Mouse (Mus musculus) frontal cortex, postnatal 14 days (tissue): ENCODE data around the gene Ptges2.

Source experiments
- DNase-seq, 2 experiments: peaks; one replicate each; pipeline ENCODE4 v3.0.0; 2022; ENCODE audit warnings: low spot score in 2 of 2

The Ptges2 gene

DNA sequence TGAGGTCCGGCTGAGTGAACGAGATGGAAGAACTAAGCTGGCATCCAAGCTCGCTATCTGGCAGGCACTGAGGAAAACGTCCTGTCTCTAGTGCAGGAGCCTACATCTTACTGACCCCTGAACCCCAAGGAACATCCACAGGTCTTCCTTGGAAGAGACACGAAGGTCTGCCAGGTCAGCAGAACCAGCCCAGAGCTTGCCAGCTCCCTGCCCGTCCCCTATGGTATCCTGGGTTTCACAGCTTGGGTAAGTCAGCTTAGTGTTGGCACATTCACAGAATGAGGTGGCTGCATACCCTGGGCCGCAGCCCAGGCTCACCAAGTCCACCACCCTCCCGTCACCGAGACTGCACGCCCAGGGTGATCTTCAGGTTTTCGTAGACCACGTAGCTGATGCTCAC is 20.1 kb downstream of the Ptges2 start:
- DNase-seq, result no peak

DNA sequence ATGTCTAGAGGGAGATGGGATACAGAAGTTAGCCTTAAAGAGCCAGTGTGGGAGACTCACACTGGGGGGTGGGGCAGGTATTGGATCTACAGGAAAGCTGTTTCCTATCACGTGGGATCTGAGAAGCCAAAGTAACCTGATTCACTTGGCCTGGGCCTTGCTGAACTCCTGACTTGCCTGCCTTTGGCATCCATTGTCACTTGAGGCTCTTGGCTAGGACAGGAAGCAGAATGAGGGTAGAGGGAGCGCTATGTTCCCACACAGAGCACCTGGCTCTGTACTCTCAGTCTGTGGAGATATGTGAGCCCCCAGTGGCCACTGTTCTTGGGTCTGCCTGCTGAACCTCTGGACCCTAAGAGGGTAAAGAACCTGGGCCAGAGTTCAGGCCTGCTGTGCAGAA is 20.9 kb downstream of the Ptges2 start:
- no peak for DNase-seq

DNA sequence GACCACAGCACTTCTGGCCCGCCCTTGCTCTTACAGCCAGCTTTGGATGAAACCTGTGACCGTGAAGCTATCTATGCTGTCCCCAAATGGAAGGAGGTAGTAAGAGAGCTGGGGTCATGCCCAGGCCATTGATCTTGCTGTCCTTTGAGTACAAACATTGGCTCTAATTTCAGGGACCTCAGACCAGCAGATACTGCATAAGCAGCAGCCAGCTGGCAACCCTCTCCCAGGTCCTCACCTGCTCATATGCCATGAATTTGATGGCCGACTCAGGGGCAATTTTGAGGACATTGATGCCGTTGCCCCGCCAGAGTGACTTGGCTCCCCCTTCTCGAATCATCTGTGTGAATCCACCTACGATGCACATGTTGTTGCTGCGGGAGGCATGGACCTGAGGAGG is 21.8 kb downstream of the Ptges2 start:
- DNase-seq, result no peak

DNA sequence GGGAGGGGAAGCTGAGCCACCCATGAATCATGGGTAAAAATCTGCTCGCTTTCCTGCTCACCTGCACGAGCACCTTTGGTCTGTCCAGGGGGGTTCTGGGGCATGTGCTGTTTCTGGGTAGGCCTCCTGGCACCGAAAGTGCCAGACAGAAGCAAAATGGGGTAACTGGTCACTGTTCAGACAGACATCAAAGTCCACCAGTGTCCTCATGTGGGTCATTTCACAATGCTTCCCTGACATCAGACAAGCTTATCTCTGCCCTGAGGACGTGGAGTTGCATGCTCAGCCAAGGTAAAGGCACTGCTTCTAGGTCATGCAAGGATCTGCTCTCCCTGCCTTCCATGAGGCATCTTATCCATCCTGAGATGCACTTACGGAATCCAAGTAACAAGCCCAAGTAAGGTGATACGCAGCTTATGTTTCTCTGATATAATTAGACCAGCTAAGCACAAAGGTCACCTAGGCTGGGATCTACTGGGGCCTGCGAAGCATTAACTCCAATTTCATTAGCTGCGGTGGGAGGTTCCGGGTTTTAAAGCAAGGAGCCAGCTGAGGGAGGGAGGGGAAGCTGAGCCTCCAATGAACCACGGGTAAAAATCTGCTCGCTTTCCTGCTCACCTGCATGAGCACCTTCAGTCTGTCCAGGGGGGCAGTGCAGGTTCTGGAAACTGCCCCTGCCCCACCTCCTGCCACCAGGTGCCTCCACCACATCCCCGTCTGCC is 22.9 kb downstream of the Ptges2 start:
- DNase-seq, result no peak

DNA sequence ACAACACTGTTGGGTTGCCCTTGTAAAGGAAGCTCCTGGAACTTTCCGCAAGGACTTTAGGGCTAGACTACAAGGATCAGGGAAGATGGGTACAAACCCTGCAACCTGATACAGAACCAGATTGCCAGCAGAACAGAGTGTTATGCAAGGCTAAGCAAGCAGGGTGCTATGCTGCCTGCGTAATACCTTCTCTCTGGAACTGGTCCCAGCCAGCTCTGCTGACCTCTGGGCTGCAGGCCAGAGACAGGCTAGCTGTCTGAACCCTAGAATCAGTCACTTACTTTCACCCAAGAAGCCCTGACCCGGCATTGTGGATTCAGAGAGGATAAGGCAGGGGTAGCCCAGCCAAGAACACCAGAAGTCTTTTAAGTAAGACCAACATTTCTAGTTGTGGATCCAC is 23.7 kb downstream of the Ptges2 start:
- DNase-seq, result no peak

DNA sequence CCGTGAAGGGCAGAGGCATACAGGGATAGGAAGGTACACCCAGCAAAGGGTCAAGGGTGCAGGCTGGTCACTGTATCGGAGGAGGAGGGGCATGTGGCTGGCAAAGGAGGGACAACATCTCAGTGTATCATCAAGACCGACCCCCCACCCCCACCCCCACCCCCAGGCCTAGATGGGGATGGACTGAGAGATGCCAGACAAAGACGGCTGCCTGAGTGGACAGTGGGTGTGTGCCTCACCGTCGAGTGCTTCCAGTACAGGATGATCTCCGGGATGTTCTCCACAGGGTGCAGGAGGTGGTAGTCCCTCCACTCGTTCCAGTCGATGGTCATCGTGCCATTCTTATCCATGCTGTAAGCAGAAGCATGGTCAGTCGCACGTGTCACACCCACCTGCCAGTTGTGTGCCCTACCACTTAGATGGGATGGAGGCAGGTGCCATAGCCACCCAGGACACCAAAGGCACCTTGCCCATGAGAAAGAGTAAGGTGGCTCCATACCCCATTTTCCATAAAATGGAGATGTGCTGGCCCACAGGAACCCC is 24.4 kb downstream of the Ptges2 start:
- no peak for DNase-seq

DNA sequence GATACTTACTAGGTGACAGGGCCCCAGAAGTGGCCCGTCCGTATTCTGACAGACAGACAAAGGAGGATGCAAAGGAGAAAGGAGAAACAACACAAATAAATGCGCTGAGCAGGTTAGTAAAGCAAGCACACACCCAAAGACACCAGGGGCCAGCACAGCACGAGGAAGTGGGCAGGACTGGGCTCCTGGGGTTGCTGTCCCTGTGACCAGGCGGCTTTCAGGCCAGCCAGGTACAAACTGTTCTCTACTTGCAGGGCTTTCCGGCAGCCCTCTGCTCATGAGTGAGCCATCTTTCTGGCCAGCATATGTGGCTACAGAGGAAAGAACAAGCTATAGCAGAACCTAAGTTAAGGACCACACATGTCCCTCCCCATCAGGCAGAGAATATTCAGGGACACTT is 25.0 kb downstream of the Ptges2 start:
- DNase-seq, result no peak

DNA sequence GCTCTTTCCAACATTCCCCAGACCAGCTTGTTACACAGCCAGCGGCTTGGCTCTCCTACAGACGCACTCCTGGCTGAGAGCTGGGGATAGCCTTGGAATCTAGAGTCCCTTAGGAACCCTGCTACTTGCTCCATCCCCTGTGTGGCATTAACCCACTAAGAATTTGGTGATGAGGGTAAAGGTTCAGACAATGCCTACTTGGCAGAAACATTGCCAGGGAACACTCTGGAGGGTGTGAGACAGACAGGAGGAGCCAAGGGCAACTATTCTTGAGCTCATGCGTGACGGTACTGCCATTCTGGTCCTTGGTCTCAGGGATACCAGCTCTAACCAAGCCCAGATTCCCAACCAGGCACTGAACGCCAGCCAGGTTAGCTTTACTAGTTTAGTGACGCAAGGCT is 26.2 kb downstream of the Ptges2 start:
- no peak for DNase-seq

DNA sequence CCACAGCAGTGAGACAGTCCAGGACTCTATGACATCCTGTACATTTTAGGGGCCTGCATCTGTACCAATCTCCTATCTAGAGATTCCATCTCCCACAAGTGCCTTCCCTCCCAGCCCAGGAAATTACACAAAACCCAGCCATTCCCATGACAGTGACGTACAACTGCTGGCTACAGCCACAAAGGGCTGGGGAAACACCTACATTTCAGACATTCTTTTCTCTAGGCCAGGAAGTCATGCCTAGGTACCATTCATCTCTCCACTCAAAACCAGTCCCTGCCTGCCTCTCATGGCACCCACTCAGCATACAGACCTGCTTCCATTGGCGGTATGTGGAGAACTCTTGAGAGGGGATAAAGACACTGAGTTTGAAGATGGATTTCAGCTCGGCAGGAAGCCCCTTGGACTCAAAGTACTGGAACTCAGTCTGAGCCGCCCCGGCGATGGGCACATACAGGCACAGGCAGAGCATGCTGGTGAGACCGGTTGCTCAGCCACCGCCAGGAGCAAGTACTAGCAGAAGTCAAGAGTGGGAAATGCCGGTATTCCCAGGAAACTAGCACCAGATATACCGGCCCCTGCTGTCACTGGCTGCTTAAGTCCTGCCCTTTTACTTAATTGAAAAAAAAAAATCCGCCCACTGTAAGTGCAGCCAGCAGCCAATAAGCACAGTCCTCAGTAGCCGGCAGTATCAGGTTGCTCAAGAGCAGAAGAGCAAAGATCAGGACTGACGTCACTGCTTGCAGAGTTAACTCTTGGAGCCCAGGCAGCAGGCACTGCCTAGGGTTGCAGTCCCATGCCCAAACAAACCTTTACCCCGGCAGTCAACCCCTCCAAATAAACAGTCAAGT is 28.0 kb downstream of the Ptges2 start:
- DNase-seq, result no peak

DNA sequence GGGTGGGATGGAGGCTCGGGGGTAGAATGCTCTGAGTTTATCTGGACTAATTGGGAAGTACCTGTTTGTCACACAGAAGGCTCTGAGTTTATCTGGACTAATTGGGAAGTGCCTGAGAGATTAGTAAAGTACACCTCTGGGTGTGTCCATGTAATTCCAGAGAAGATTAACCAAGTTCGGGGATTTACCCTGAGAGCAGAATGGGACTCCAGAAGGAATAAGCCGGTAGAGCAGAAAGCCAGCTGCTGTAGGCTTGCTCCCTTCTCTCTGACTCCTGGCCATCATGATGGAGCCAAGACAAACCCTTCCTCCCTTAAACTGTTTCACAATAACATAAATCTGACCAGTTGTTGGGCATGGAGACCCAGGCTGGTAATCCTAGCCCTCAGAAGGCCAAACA is 29.1 kb downstream of the Ptges2 start:
- no peak for DNase-seq

DNA sequence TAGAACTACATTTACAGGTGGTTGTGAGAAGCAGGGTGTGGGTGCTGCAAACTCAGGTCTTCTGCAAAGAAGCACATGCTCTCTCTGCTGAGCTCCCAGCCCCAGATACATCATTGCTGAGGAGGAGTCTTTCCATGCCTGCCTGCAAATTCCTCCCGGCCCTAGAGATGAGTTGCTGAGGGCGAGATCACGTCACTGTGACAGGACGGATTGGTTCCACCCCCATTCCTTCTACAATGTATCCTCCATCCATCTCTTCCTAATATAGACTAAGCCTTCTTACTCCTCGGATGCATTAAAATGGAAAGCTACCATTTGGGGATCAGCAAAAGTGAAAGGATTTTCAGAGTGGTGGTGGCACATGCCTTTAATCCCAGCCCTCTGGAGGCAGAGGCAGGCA is 29.9 kb downstream of the Ptges2 start:
- DNase-seq, result peak in 1 of 2 experiments; percentile 43

DNA sequence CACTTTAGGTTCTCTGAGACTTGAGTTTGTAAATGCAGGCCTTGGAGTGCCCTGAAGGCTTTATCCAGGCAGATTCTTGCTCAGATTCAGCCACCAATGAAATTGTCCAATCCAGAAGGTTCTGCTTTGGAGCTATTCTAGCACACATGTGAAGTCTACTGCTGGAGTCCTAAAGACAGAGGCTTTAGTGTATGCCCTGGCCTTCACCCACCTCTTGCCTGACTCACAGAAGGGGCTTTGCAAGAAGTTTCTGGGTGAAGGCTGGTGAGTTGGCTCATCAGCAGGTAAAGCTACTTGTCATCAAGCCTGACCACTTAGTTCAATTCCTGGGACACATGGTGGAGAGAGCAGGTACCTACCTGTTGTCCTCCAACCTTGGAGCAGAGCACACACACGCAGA is 30.4 kb downstream of the Ptges2 start:
- DNase-seq, result no peak

DNA sequence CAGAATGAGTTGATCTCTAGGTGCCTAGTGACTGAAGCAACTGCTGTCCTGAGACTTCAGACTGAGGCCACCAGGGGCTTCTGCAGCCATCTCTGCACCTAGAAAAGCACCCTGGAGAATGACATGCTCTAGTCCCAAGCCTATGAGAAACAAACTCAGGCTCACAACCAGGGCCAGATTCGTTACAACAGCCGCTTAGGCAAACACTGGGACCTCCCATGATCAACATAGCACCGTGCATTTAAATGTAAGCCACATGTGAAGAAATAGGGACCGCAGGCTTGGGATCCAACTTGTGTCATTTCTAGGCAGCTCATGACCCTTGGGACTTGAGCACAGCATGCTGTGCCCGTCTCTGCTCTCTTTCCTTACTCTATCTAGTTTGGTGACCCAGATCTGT is 32.0 kb downstream of the Ptges2 start:
- DNase-seq, result no peak

DNA sequence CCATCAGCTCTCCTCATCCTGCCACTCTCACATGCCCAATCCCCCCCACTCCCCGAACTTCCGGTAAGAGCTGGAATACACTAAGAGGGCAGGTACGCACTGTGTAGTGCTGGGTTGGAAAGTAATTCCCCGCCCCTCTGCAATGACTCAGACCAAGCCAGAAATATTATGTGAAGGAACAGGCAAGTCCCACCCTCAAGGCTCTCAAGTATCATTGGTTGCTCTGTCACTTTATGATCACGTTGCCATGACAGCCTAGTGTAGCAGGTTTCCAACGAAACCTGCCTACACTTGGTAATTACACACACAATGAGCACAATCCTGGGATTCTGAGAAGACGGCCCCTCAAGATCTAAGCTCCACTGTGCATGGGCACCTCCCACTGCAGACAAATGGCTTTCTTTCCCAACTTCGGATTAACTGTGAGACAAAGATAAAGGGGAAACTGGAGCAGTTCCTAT is 32.6 kb downstream of the Ptges2 start:
- DNase-seq, result peak; percentile 46 to 62

DNA sequence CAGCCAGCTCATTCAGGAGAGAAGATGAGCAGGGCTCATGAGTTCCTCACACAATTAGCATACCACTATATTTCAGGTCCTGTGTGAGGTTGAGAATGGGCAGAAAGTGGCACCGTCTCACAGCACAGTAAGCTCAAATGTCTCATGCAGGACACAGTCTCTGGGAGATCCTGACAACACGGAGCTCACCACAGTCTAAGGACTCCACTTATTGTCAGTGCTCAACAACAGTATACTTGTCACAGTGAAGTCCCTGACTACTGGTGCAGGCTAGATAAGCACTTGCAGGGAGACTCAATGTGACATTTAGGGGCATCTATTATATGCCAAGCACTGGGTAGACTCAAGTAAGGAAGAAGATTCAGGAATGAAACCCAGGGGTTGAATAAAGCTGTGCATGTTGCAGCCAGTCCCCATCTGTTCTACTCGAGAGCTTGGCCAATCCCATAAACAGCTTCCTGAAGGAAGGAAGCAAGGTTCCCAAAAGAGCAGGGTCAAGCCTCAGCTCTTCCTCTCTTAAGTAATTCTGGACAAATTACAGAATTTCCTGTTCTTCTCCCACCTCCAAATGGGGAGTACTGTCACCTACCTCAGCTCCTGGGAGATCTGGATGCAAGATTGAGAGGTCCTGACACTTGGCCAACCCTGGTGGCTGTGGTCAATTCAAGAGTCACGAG is 33.7 kb downstream of the Ptges2 start:
- DNase-seq, result no peak

DNA sequence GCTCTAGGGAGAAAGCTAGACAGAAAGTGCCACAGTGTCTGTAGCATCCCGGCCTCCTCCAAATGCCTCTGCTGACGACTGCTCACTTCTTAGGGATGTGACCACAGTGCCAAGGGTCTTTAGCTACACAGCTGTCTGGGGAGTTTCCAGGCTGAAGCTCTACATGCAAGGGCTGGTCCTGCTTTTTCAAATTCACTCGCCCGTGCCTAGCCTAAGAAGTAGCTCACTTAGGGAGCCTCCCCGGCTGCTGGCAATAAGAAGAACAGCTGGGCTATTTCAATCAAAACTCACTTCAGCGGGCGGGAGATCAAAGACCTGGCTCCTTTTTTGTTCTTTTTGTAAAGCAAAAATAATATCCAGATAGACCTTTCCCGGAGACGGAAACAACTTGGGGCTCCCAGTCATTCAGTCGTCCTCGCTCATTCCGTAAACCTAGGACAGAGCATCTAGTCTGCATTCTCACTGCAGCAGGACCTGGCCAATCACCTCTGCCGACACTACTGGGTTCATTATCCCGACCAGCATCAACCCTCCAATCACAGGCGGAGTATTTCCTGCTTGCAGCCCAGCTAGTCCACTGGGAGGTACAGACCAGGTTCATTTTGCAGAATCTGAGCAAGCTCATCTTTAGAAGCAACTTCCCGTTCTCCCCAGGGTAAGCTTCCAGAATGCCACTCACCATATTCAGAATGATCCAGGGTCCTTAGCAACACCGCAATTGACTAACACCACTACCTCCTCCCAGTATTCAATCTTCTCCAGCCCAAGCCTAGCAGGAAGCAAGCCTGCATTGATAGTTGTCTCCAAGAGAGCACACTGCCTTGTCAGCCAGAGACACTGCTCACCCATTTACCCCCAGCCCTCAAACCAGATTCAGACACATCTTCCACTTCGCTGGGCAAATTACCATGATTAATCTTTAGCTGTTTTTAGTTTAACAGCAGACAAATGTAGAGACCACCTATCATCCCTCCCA is 35.3 kb downstream of the Ptges2 start:
- peak; percentile 74 to 85 for DNase-seq

DNA sequence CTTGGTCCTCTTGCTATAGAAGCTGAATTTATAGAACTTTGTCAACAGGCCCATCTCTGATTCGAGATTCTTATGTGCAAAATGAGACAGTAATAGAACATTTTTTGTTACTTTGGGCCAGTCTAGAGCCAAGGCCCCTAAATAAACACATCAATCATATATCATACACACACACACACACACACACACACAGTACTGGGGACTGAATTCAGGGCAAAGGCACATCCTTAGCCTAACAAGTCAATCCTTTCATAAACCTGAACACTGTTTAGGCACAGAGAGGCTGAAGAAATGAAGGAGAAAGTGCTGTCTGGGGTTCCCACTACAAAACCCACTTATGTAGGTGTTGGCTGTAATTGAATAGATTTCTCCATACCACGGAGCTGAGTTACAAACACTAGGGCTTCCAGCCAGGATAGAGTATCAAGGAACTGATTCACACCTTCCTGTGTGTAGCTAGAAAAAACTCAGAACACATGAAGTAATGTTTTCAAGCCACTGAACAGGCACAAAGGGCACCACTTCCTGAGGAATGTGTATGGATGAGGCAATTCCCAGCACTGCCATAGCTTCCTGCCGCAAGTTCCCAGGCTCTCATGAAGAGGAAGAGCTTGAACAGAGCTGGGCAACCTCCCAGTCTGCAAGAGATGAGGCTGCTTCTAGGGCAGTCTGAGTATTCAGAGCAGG is 41.1 kb downstream of the Ptges2 start:
- no peak for DNase-seq

DNA sequence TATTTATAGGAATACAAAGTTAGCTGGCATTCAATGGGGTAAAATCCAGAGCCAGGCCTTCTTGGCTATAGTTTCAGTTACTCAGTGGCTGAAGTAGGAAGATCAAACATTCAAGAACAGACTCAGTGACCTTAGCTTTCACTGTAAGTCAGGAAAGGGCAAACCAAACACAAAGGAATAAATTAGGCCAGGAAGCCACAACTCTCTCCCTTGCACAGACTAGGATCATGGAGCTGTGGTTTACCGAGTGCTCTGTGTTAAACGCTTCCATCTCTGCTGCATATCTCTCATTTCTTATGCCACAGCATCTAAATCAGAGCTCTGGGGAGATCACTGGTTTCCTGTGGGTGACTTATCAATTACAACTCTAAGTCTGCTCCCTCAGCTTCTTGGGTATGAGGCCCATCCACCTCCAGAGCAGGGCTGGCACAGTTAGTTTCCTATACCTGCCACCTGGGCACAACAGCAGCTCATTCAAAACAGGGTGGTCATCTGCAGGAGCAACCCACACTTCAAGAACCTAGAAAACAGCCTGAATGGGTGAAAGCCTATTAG is 42.0 kb downstream of the Ptges2 start:
- no peak for DNase-seq

DNA sequence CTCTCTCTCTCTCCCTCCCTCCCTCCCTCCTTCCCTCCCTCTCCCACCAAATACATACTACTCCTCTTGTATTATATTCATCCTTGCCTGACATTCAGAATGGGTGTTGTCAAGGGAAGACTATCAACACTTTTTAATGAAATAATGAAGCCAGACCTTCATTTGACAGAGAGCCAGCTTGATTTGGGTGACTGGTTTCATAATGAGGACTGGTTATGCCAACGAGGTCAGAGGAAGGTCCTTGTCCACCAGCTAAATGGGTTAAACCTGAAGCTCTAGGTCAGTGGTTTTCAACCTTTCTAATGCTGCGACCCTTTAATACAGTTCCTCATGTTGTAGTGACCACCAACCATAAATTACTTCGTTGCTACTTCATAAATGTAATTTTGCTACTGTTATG is 43.0 kb downstream of the Ptges2 start:
- DNase-seq, result no peak

DNA sequence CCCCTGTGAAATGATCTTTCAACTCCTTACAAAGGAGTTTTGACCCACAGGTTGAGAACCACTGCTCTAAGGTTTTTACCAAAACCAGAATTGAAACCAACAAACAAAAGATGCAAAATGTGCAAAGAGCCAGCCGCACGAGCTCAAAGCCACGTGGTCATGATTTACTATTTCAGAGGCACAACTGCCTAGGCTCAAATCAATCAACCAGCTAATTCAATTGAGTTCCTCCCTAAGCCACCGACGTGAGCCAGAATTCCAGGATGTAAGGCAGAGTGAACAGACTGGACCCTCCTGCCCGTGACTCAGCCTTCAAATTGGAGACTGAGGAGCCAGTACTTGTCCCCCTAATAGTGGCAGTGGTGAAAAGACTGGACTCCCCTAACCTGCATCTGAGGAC is 43.5 kb downstream of the Ptges2 start:
- no peak for DNase-seq
